Mouse (Mus musculus) cortical plate, adult 2 months (tissue): Measurements from ENCODE around the gene Eif4e.

Experiments
- CTCF ChIP-seq: fragments of 200-500 bp; IDR thresholded peaks from 2 replicates; pipeline ENCODE4 v1.5.1; 2011; ENCODE audit warnings: mild to moderate bottlenecking, control low read depth, low read length; ENCODE audit not compliant: insufficient read depth; ENCODE audit errors: extremely low read depth
- POLR2A ChIP-seq: fragments of 200-500 bp; IDR thresholded peaks from 2 replicates; pipeline ENCODE4 v1.6.1; 2011; ENCODE audit warnings: mild to moderate bottlenecking, low read length, control low read depth; ENCODE audit not compliant: insufficient read depth; ENCODE audit errors: extremely low read depth

DNA sequence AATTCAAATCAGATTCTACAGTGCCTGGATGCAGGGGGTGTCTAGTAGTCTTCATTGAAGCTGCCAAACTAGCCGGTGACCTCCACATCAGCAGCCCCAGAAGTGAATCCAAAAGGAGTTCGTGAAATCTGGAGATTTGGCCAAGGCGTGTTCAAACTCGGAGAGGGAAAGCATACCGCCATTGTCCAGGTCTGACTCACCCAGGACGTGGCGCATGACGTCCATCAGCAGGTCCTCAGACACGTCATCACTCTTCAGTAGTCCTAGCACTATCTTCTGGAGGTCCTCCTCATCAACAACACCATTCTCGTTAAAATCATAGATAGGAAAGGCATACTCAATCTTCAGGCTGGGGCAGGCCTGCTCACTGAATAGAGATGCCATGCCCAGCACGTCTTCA, 22.2 kb upstream of the Eif4e start:
- no peak for TF ChIP-seq CTCF
- no peak for TF ChIP-seq POLR2A
